Mouse (Mus musculus): Measurements from ENCODE around the gene Mon1b.

GRCm38 (mm10) chr8:113675281-113675680, 39.9 kb downstream of the Mon1b start:
- no peak for TF ChIP-seq USF1 (IDR thresholded peaks at IDR 0.05; ENCODE audit: low read depth)
- no peak for TF ChIP-seq TCF3 (IDR thresholded peaks at IDR 0.05; ENCODE audit: insufficient read length, low read depth)
- TF ChIP-seq SRF (IDR thresholded peaks at IDR 0.05; ENCODE audit: control insufficient read depth, insufficient read length, low read depth), result no peak
- no peak for TF ChIP-seq MAX (IDR thresholded peaks at IDR 0.05; ENCODE audit: low read depth)
- no peak for TF ChIP-seq POLR2A (IDR thresholded peaks at IDR 0.05; ENCODE audit: insufficient read length, low read depth)
- no peak for TF ChIP-seq CEBPB (IDR thresholded peaks at IDR 0.05; ENCODE audit: insufficient read depth, poor library complexity, severe bottlenecking)
- no peak for TF ChIP-seq TCF12 (IDR thresholded peaks at IDR 0.05; ENCODE audit: insufficient read depth, poor library complexity, severe bottlenecking)
- TF ChIP-seq E2F4 (IDR thresholded peaks at IDR 0.05; ENCODE audit: insufficient read depth), result no peak

Measured in myocyte (in vitro differentiated cells).